Mouse (Mus musculus): ENCODE measurements at regions not wholly inside any gene's neighbourhood (a gene's known extent, or its start where the extent isn't known, plus 50 kb on each side); places are given as distances from the start of the nearest gene placed in this dataset.

DNA sequence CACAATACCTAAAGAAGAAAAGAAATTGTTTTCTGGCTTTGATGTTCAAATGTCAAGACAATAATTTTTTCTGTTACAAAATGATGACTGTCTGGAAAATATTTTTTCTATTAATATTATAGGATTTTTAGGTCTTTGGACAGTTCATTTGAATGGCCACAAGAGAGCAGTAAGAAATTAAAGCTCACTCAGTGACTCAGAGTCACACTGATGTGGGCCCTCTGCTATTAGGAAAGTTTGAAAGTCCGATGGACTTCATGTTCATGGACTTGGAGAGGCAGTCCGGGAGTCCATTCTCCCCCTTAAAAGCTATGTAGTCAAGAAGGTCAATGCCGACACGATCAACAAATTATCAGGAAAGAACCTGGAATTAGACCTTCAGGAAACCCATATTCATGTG is 657.0 kb downstream of the Mecom start:
- DNase-seq (ENCODE audit: low read depth, low spot score): no peak

DNA sequence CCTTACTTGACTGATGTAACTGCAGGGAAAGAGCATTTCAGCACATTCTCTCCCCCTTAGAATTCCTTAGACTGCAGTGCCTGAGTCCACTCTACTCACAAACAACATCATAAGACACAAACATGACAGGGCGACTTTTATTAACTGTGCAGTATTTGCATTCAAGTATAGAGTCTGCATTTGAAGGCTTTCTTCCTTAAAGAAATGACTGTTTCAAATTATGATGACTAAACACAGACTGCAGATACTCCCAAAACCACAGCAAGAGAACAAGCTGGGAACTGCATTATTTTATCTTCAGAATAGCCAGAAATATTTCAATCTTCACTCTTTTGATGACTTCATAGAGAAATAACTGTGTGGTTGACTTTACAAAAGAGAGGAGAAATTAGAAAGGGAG is 657.5 kb downstream of the Mecom start:
- DNase-seq (ENCODE audit: low read depth, low spot score): no peak

DNA sequence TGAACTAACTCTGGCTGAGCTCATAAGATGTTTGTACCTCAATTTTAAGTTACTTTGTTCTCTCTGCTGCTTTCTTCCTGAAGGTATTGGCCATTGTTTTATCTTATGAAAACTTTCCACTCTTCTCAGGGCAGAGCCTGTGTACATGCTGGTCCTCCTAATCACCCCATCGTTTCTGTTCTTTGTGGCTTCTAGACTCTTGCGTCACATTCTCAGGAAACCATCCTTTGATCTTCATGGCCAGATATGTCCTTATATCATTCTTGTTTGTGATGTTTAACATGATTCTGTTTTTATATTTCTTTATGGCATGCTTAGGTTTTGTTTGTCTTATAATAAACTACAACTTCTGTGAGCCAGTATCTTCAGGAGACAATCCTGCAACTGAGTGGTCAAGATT is 658.2 kb downstream of the Mecom start:
- DNase-seq (ENCODE audit: low read depth, low spot score): no peak

DNA sequence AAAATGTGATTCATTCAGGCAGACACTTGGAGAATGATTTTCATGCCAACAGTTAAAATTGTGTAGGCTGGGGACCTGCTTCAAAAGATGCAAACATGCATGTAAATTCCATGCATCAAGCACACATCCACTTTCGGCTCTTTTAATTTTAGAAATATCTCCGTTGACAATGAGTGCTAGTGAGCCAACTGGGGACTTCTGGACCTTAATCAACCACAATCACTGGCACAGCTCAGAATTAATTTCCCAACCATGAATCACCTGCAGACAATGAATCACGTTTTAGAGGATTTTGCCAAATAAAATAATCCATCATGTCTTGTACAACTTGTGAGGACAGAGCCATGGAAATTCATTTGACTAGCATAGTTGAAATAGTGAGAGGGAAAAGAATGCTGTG is 667.8 kb downstream of the Mecom start:
- no peak for DNase-seq (ENCODE audit: low read depth, low spot score)

DNA sequence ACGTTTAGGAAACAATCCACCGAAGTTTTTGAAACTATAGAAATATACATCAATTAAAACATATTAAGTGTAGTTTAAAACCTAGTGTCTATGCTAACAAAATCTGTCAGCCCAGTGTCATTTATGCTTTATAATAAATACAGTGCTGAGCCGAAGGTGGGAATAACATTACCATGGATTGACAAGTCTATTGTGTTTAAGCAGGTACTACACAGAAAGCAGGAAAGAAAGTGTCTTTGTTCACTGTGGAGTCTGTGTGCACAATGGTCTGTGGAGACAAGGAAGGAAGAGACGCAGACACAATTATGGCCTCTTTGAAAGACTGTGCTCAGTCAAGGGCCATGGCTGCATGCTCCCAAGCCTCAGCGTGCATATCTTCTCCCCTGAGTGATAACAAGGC is 672.0 kb downstream of the Mecom start:
- DNase-seq (ENCODE audit: low read depth, low spot score): no peak

DNA sequence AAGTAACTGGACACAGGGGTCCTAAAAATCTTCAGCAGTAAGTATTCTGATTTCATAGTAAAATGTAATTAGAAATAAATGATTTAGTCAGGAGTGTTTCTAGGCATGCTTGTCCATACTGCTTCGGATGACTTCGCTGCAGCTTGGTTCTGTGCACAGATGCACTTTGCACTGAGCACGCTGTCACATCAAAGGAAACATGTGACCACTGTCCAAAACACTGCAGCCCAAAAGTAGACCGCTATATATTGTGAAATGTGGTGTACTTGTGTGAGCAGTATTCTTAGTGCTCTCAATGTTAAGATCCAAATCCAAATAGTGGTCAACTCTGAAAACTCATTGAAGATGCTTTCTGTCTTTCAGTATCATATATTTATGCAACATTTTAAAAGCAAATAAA is 685.4 kb downstream of the Mecom start:
- DNase-seq (ENCODE audit: low read depth, low spot score): no peak

DNA sequence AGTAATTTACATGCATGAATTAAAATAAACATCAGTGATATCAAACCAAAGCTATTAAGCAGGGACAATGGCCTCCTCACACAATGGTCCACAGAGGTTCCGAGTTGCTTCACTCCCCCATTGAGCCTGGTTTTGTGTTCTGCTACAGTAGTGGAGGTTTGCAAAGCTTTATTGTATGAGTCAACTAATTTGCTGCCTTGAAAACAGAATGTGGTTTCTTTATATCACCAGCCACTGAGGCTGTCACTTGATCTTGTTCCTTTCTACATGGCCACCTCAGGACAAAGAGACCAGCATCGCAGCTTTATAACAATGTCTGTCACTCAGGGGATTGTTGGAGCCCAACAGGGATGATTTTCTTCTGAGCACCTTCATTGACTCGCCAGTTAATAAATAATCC is 695.3 kb downstream of the Mecom start:
- DNase-seq (ENCODE audit: low read depth, low spot score): no peak

DNA sequence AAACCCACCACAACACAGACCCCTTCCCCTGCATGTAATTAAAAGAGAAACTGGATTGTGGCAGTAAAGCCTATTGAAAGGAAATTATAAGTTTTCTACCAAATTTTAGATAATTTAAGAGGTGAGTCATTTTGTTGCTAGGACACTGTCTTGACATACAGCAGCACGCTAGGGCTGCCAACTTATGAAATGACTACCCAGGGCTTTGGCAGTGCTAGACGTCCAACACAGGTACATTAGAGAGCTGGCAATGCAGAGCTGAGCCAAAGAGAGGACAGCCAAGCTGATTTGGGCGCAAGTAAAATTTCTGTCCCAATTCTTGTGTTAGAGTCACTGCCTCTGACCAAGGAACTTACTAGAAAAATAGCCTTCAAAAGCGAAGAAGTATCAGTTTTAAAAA is 712.4 kb downstream of the Mecom start:
- no peak for DNase-seq (ENCODE audit: low read depth, low spot score)

DNA sequence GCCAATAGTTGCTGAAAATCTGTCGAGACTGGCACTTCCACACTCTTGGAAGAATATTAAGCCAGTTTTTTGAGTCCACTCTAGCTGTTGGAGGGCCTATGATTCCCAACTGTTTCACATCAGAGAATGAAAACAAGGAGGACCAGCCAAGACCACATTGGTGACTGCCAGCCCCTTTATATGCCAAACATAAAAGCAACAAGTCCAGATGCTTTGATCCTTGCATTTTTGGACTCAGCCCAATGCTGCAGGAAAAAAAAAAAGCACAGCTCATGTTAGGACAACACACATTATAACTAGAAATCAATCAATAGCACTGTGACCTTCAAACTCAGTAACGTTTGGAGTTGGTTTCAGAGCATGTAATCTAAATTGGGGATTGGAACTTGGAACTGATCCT is 712.9 kb downstream of the Mecom start:
- DNase-seq (ENCODE audit: low read depth, low spot score): no peak

DNA sequence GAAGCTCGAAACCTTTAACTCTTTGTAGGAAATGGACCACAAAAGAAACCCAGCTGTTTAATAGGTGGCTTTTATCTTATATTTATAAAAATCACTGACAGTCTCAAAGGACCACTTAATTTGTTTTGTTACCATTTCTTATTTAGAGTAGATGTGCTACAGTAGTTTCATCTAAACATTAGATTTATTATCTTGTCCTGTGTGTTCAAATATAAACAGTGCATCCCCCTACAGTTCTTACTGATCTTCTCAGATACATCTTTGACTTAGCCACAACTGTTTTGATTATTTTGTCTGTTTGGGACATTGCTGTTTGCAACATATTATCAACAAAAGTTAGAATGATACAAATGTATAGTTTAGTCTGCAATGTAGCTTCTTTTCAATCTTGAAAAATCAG is 716.5 kb downstream of the Mecom start:
- DNase-seq (ENCODE audit: low read depth, low spot score): no peak

DNA sequence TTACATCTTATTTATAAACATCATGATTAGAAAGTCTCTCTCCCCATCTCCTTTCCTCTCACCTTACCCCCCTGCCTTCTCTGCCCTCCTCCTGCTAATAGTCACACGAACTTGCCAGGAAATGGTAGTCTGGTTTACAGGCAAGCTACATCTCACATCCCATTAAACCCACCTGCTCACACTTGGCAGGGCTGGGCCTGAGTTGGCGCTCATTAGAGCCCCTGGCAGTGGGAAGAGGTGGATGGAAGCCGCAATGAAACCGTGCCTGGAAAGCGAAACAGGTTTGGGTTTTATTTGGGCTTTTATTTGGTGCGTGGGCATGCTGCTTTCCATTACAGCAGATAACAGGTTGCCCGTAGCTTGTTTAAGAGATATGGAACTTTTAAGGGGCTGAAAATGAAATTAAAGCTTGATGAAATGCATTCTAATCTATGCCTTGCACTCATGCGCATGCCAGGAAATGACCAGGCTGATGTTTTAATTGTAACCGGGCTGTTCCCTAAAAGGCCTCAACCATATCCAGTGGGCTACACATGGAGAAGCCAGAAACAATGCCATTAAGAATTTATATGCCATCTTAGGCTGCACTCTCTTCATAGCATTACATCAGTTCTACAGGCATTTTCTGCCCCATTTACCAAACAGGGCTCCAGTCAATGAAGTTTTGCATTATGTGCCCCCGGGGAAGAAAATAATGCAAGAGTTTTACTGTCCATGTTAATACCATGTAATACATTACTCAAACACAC is 725.0 kb downstream of the Mecom start:
- no peak for DNase-seq (ENCODE audit: low read depth, low spot score)

DNA sequence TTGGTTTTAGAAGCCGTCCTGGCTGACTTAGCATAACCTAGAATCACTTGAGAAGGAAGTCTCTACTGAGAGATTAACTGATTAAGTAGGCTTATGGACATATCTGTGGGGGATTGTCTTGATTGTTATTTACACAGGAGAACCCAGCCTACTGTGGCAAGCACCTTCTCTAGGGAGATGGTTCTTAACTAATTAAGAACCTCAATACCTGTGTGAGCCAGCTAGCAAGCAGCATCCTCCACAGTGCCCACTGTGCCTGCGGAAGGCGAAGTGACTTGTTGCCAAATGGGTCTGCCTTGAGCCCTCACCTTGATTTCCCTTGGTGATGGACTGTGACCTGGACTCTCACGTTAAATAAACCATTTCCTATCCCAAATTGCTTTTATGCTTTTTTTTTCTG is 730.8 kb downstream of the Mecom start:
- DNase-seq (ENCODE audit: low read depth, low spot score): no peak

DNA sequence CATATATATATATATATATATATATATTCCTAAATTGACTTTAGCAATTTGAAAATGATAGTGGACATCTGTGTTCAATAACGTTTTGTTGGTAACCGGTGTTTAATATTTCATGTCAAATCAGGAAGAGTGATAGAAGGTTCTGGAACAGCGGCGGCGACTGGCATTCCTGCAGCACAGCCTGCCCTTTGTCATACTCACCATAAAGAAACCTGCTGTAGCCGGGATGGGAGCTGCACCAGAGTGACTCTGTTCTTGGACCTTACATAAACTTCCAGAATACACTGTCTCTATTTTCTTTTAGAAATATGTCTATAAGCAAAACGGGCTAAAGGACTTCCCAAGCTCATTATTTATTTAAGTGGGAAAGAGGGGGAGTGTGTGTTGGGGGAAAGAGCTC is 731.5 kb downstream of the Egfem1 start:
- DNase-seq (ENCODE audit: low read depth, low spot score): no peak

DNA sequence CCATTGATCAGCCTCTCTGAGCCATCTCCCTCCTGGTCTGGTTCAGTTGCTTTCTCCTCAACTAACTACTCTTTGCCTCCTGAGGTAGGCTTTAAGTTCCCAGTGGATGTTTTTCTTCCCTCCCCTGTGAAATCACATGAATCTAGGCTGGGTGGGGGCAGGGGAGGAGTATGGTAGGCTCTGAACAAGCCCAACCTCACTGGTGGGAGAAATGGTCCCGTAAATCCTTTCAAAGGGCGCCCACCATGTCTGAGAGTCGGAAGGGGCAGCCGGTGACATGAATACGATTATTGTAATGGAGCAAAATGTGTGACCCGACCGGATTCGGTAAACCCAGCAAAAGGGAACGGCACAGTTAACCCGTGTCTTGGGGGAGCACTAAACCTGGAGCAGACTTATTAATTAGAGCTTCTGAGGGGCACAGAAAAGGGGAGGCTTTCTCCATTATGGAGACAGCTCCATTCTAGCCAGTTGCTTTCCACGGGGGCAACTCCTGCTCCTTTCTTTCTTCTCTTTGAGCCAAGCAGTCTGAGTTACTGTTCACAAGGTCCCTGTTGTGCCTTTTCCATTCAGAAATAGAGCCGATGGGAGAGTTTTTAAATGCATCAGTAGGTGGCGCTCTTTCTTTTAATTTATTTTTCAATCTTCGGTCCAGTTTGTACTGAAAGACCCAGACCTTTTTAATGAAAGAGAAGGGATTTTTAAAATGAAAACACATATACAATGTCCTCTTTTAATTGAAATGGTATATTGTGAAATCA is 730.8 kb downstream of the Egfem1 start:
- DNase-seq (ENCODE audit: low read depth, low spot score): peak; percentile 12

DNA sequence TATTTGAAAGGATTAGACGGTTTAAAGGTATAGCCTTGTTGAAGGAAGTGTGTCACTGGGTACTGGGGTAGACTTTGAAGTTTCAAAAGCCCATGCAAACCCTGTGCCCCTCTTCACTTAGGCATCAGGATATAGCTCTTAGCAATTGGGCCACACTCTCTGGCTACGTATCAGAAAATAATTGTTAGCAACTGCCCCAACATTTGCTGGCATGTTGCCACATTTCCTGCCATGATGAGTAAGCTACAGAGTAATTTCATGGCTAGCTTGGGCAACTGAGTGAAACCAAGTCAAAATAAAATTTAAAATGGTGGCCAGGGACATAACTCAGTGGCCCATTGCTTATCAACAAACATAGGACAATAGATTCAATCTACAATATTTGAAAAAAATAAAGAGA is 724.2 kb downstream of the Egfem1 start:
- DNase-seq (ENCODE audit: low read depth, low spot score): no peak

DNA sequence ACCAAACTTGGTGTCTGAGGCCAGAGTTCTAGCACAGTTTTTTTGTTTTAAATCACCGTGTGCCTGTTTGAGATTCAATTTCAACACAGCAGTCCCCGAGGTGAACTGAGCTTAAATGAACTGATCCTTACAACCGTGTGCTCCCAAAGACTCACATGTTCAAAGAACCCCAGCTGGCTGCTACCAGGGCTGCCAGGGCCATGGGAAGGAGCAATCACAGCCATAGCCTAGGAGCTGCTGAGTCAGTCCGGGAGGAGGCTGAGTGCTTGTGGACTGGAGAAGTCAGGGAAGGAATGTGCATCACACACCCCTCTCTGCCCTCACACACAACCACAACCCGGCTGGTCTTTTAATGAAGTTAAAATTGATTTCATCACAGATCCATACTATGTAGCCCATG is 721.6 kb downstream of the Egfem1 start:
- DNase-seq (ENCODE audit: low read depth, low spot score): no peak

DNA sequence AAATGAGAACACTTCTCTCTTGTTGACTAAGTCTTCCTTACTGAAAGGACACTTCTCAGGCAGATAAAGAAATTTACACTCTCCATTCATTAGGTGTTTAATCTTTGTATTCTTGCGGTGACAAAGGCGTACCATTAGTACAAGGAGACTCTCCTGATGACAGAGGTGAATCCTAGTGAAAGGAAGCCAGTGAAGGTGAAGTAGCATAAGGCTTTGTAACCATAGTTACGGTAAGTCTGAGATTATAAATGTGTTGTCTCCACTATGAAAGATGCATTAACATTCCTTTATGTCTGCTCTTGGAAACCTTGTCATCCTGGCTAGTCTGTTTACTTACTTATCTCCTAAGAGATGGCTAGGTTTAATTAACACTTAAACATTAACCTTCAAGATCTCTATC is 719.3 kb downstream of the Egfem1 start:
- DNase-seq (ENCODE audit: low read depth, low spot score): no peak

DNA sequence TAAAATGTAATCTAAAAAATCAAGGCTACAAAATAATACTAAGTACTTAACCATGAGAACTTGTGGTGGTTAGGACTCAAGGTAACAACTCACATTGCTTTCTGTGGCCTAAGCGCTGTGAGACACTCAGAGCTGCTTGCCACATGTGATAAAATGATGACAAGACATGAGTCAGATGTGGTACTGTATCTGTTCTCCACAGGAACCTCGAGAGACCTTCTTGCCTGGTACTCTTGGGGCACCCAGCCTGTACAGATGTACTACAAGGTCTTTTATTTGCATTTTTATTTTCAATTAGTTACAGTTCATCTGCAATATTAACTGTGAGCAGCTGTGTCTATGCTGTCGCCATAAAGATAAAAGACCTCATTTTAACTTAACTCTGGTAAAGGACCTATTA is 692.5 kb downstream of the Egfem1 start:
- no peak for DNase-seq (ENCODE audit: low read depth, low spot score)

DNA sequence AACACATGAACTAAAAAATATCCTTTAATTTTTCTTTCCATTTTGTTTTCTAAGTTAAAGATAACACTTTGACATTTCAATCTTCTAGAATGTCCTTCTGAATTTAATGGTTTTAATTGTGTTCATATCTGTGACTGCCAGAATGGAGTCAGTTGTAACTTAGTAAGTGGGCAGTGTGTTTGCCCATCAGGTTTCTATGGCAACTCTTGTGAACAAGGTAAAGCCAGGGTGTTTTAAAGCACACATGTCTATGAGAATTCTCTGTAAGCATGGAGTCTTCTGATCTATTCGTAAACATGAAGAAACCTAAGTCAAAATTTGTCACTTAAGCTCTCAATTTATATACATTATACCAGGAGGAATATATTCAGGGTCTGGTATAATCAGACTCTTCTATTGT is 689.4 kb downstream of the Egfem1 start:
- no peak for DNase-seq (ENCODE audit: low read depth, low spot score)

DNA sequence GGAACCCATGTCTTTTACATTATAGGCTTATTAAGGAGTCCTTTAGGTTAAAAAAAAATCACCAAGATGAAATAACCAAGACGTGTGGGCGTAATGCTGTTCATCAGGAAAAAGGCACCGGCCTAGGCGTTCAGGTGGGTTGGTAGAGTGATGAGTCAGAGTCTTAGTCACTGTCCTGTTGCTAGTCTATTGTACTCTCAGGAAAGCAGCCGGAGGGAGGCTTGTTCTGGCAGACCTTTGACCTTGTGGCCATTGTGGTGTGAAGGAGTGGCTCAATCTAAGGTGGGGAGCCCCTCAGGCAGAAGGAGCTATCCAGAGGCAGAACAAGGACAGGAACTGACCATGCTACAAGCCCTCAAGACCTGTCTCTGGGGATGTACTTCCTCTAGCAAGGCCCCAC is 686.8 kb downstream of the Egfem1 start:
- peak; percentile 2 for DNase-seq (ENCODE audit: low read depth, low spot score)

DNA sequence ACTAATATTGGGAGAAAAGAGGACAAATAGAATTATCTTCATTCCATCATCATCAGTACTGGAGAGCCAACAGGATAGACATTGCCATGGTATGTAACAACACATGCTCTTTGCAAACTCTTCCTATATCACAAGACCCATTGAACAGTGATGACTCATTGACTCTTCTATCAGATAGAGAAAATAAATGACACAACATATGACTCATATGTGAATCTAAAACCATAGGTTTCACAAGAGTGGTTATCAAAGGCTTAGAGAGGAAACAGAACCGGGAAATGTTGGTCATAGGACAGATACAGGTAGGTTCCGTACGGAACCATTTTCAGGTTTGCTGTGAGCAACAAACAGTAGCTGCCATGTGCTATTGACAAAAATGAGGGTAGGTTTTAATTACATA is 682.2 kb downstream of the Egfem1 start:
- DNase-seq (ENCODE audit: low read depth, low spot score): no peak

DNA sequence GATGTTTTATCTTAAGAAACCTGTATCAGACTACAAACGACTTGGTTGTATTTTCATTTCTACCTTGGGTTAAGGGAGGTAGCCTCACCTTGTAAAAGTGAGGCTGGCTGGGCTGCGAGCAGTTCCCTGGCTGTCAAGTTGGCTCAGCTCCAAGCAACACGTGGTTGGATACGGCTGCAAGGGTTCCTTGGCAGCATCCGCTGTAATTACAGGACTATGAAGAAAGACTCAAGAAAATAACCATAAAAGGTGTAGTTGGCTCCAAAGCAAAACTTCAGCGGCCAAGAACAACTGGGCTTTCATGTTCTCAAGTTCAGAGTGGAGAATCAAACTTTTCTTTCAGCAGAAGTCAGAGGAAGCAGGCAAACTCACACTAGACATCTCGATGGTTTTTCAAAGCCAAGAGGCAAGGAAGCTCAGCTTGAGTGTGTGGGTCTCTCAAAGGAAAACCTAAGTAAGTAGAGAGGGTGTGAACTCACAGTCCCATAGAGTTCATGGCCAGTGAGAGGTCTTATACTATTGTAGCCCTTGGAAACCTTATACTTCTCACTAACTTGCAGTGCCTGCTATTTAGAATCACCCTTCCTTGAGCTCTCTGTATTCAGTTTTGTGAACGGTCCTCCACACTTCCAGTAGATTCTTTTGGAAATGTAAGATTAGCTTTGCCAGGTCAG is 676.1 kb downstream of the Egfem1 start:
- no peak for DNase-seq (ENCODE audit: low read depth, low spot score)
